ENCODE assay signal across 9 mouse cellular contexts in the genomic region with DNA sequence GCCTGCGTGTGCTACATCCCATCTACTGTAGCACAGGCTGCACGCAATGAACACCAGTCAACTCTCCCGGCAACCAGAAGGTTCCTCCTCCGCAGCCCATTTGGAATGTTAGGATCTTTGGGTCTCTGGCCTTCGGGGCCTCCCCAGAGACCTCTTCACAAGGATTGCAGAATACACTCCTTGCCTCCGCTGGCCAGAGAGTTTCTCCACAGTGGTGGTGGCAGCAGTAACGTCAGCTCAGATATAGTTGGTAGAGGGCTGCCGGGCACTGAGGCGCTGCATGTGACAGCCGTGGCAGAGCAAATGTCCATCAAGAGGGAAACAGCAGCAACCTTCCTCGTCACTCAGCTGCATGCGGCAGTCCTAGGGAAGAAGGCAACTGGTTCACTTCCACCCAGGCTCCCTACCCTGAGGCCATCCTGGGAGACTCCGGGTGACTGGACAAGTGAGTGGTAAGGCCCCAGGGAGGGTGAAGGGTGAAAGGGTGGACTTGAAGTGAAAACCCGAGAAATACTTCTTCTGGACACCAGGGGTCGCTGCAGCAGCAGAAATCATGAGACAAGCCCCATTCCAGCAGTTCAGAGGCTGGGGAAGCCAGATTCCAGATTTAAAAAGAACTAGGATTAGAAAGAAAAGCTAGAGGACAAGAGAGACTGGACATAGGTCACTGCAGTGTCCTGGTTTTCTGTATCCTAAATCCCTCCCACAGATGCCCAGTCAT. TPM values are rescaled to one million over a fixed set of nuclear protein-coding genes. Genes with fewer than 3 reads are reported as not detected.
DNase-seq lines count a peak whose midpoint lies in the region; ATAC-seq lines count a peak whose summit lies in the region.
"Had no signal": no experiment of that assay in that cellular context is flagged by ENCODE, and none has a peak within 500 bp of the region (broad histone marks: within the 10 kb centered on the region; RNA-seq: fewer than 3 reads in every experiment).

No protein-coding gene starts in this region.

- H3K27ac ChIP-seq in hindbrain, embryonic 14.5 days = no peak overlapping the region
- H3K27ac ChIP-seq in stomach, embryonic 16.5 days (ENCODE audit: low read length) = peak overlapping the region; percentile 41; the same call in 1 of the 2 replicates
- H3K27ac ChIP-seq: embryonic facial prominence, embryonic 12.5 days had no signal

- DNase-seq in ovary, postnatal 36 days (ENCODE audit: low spot score) = peak; percentile 57
- DNase-seq in ovary, adult 18-20 months (ENCODE audit: low spot score) = no peak
- DNase-seq in cerebellum, adult 11-12 months = peak; percentile 60
- peak; percentile 80 for DNase-seq in hindbrain, embryonic 14.5 days (ENCODE audit: low spot score)
- DNase-seq in left cerebral cortex, postnatal 36 days (ENCODE audit: low spot score in 2 of 2) = peak; percentile 44 to 64

- peaks cover 5% of the 10 kb centered on the region; the same call in 1 of the 2 replicates for H3K36me3 ChIP-seq in hindbrain, embryonic 14.5 days (replicated peaks; ENCODE audit: control insufficient read depth, insufficient read depth)
- H3K36me3 ChIP-seq in stomach, embryonic 16.5 days (ENCODE audit: control insufficient read depth, insufficient read depth, low read length) = peaks cover 21% of the 10 kb centered on the region; the same call in 1 of the 2 replicates

- no peak overlapping the region for H3K9ac ChIP-seq in hindbrain, embryonic 14.5 days
- no peak overlapping the region for H3K9ac ChIP-seq in stomach, embryonic 16.5 days (ENCODE audit: low read length)
- H3K9ac ChIP-seq: embryonic facial prominence, embryonic 12.5 days had no signal

- H3K4me3 ChIP-seq in hindbrain, embryonic 14.5 days (replicated peaks; ENCODE audit: low read length) = no peak overlapping the region
- H3K4me3 ChIP-seq in stomach, embryonic 16.5 days (replicated peaks; ENCODE audit: low read length) = no peak overlapping the region
- H3K4me3 ChIP-seq: embryonic facial prominence, embryonic 12.5 days had no signal

- 75% methylated on average over 15 of the region's 15 CpGs for WGBS in hindbrain, embryonic 14.5 days
- WGBS in stomach, embryonic 16.5 days = 73% methylated on average over 15 of the region's 15 CpGs

- no peak overlapping the region for H3K4me2 ChIP-seq in hindbrain, embryonic 14.5 days (replicated peaks)
- no peak overlapping the region for H3K4me2 ChIP-seq in stomach, embryonic 16.5 days (ENCODE audit: low read depth, low read length)
- H3K4me2 ChIP-seq: embryonic facial prominence, embryonic 12.5 days had no signal

- peaks cover 10% of the 10 kb centered on the region; the same call in 1 of the 2 replicates for H3K4me1 ChIP-seq in hindbrain, embryonic 14.5 days (replicated peaks; ENCODE audit: control insufficient read depth, insufficient read depth, low read length)
- H3K4me1 ChIP-seq in stomach, embryonic 16.5 days (ENCODE audit: control insufficient read depth, insufficient read depth, low read length) = peaks cover 21% of the 10 kb centered on the region

- 0 out of 2 replicates have a peak, but pooled peaks cover 4% of the 10 kb centered on the region for H3K27me3 ChIP-seq in hindbrain, embryonic 14.5 days (ENCODE audit: control insufficient read depth, insufficient read depth, low read length)
- no peaks in the 10 kb centered on the region for H3K27me3 ChIP-seq in stomach, embryonic 16.5 days (ENCODE audit: control insufficient read depth, insufficient read depth, low read length)
- H3K27me3 ChIP-seq: embryonic facial prominence, embryonic 12.5 days had no signal

- intact Hi-C loops in left cerebral cortex, postnatal 36 days (cut with DNase I) = loop anchor here (2.0 to 5.0 kb wide), 2 partner anchors 53 to 72 kb away; a partner anchor contains a TSS

- H3K9me3 ChIP-seq in hindbrain, embryonic 14.5 days (ENCODE audit: control insufficient read depth, low read length) = no peaks in the 10 kb centered on the region
- H3K9me3 ChIP-seq in stomach, embryonic 16.5 days (replicated peaks; ENCODE audit: control insufficient read depth, low read length) = no peaks in the 10 kb centered on the region
- H3K9me3 ChIP-seq: embryonic facial prominence, embryonic 12.5 days had no signal

- ATAC-seq in frontal cortex, adult (ENCODE audit: low TSS enrichment) = peak; percentile 73
- no peak for ATAC-seq in hindbrain, embryonic 14.5 days (ENCODE audit: low FRiP score)
- peak; percentile 78 for ATAC-seq in monocyte, adult 5-6 weeks (replicated peaks; ENCODE audit: insufficient number of reproducible peaks, low FRiP score, low TSS enrichment, poor library complexity, severe bottlenecking)
- ATAC-seq in stomach, embryonic 16.5 days (ENCODE audit: insufficient read depth, low FRiP score) = no peak

RNA-seq across cellular contexts. Expression of a gene that starts 8.5 kb away (rescaled TPM):
- polyA plus RNA-seq in hindbrain, embryonic 14.5 days (2014; fragmentation: Nextera tagmentation; extraction: Ambion mirVana) = 3.2 and 5.0 TPM in 2 replicates
- total RNA-seq in left cerebral cortex, postnatal 36 days (2021) = 1 to 10 TPM; 1.5 to 2.0 TPM
- 0.43 to 2.9 TPM (median 0.67 TPM) in 3 replicates for total RNA-seq in monocyte, adult 5-6 weeks (2017)
- 19.5 and 20.6 TPM in 2 replicates for polyA plus RNA-seq in stomach, embryonic 16.5 days (2015; fragmentation: Nextera tagmentation; extraction: Ambion mirVana)

RNA-seq across cellular contexts. Expression of a gene that starts 14.4 kb away (rescaled TPM):
- polyA plus RNA-seq in hindbrain, embryonic 14.5 days (2014; fragmentation: Nextera tagmentation; extraction: Ambion mirVana) = 15.3 and 15.7 TPM in 2 replicates
- 1 to 10 TPM; 1.6 to 4.7 TPM for total RNA-seq in left cerebral cortex, postnatal 36 days (2021)
- total RNA-seq in monocyte, adult 5-6 weeks (2017) = 22.6 to 36.0 TPM (median 32.4 TPM) in 3 replicates
- polyA plus RNA-seq in stomach, embryonic 16.5 days (2015; fragmentation: Nextera tagmentation; extraction: Ambion mirVana) = 39.0 and 44.4 TPM in 2 replicates

RNA-seq across cellular contexts. Expression of a gene that starts 36.9 kb away (rescaled TPM):
- polyA plus RNA-seq in hindbrain, embryonic 14.5 days (2014; fragmentation: Nextera tagmentation; extraction: Ambion mirVana) = 3.1 and 3.7 TPM in 2 replicates
- total RNA-seq in left cerebral cortex, postnatal 36 days (2021) = 1 to 10 TPM; 6.6 to 8.4 TPM
- 0.21 to 3.2 TPM (median 2.4 TPM) in 3 replicates for total RNA-seq in monocyte, adult 5-6 weeks (2017)
- 8.2 and 9.0 TPM in 2 replicates for polyA plus RNA-seq in stomach, embryonic 16.5 days (2015; fragmentation: Nextera tagmentation; extraction: Ambion mirVana)

RNA-seq across cellular contexts. Expression of a gene that starts 49.0 kb away (rescaled TPM):
- 422 and 425 TPM in 2 replicates for polyA plus RNA-seq in hindbrain, embryonic 14.5 days (2014; fragmentation: Nextera tagmentation; extraction: Ambion mirVana)
- total RNA-seq in left cerebral cortex, postnatal 36 days (2021) = 100 to 1,000 TPM; 164 to 176 TPM
- 30.4 to 56.5 TPM (median 43.4 TPM) in 3 replicates for total RNA-seq in monocyte, adult 5-6 weeks (2017)
- polyA plus RNA-seq in stomach, embryonic 16.5 days (2015; fragmentation: Nextera tagmentation; extraction: Ambion mirVana) = 346 and 368 TPM in 2 replicates

RNA-seq across cellular contexts. Expression of a gene that starts 51.5 kb away (rescaled TPM):
- 90.0 and 99.7 TPM in 2 replicates for polyA plus RNA-seq in hindbrain, embryonic 14.5 days (2014; fragmentation: Nextera tagmentation; extraction: Ambion mirVana)
- total RNA-seq in left cerebral cortex, postnatal 36 days (2021) = 10 to 100 TPM; 47.7 to 58.0 TPM
- 16.6 to 25.4 TPM (median 16.8 TPM) in 3 replicates for total RNA-seq in monocyte, adult 5-6 weeks (2017)
- 66.5 and 71.1 TPM in 2 replicates for polyA plus RNA-seq in stomach, embryonic 16.5 days (2015; fragmentation: Nextera tagmentation; extraction: Ambion mirVana)

Comparison
In these comparisons a context has a peak if more than half of its experiments do, and no peak if none do; other contexts are left out.
1. ATAC-seq: peak in frontal cortex, adult (single experiment) and monocyte, adult 5-6 weeks (single experiment); none in hindbrain, embryonic 14.5 days (single experiment) and stomach, embryonic 16.5 days (single experiment).